ENCODE assay signal across 16 mouse cellular contexts in the genomic region with DNA sequence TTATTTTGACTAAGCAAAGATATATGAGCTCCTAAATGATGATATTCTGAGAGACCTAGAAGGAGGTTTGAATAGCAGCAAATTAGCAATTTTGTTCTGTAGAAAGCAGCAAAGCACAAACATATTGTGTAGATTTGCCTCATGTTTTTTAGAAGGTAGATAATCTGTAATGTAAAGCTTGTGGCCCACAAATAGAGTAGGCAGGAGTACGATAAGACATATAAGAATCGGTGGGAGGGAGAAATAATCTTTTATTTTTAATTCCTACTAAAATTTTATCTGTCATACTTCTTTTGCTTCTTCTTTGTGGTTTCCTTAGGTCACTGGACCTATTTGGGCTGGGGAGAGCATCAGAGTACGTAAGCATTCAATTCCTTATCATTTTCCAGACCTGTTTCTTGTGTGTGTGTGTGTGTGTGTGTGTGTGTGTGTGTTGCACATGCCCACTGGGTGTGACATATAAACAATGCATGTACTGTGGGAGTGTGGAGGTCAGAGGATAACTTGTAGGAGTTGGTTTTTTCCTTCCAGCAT.
"Had no signal": no experiment of that assay in that cellular context is flagged by ENCODE, and none has a peak within 500 bp of the region (broad histone marks: within the 10 kb centered on the region; RNA-seq: fewer than 3 reads in every experiment).

No protein-coding gene starts in this region.

- H3K27ac ChIP-seq: neural tube, embryonic 12.5 days; neural tube, embryonic 13.5 days; neural tube, embryonic 15.5 days; stomach, embryonic 15.5 days; stomach, postnatal 0 days had no signal

- DNase-seq: retina, postnatal 1 day; right cerebral cortex, postnatal 14 days; right cerebral cortex, postnatal 25 days; right cerebral cortex, postnatal 4 days; spleen, adult 18-20 months; thymus, adult 18-20 months; thymus, adult 2 months; thymus, postnatal 14 days; thymus, postnatal 25 days; thymus, postnatal 36 days; thymus, postnatal 4 days had no signal

- H3K4me1 ChIP-seq: neural tube, embryonic 12.5 days; neural tube, embryonic 15.5 days; stomach, embryonic 15.5 days had no signal

- H3K27me3 ChIP-seq: neural tube, embryonic 12.5 days; neural tube, embryonic 13.5 days; neural tube, embryonic 15.5 days; stomach, embryonic 15.5 days had no signal

- H3K9me3 ChIP-seq: neural tube, embryonic 12.5 days; neural tube, embryonic 13.5 days; neural tube, embryonic 15.5 days; stomach, embryonic 15.5 days had no signal

- H3K4me3 ChIP-seq: neural tube, embryonic 12.5 days; neural tube, embryonic 13.5 days; neural tube, embryonic 15.5 days; stomach, embryonic 15.5 days had no signal

- H3K9ac ChIP-seq: neural tube, embryonic 12.5 days; neural tube, embryonic 13.5 days; neural tube, embryonic 15.5 days; stomach, embryonic 15.5 days had no signal

- H3K36me3 ChIP-seq: neural tube, embryonic 12.5 days; neural tube, embryonic 13.5 days; neural tube, embryonic 15.5 days; stomach, embryonic 15.5 days had no signal
